Comparison of ENCODE assay signal across 30 mouse cellular contexts in the genomic region with DNA sequence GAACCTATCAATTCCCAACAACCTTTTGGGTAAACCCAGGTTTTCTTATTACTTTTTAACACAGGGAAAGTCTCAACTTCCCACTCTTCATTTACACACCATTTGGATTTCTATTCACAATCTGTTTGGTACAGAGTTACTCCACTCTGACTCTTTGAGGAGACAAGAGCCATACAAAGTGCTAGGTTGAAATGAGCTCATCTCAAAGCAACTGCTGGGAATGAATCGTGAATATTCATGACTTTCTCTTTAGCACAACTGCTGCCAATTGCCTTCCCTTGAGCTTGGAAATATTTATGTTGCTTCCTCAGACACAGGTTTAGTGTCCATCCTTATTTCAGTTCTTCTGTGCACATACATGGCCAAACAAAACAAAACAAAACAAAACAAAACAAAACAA. TPM values are rescaled to one million over a fixed set of nuclear protein-coding genes. Genes with fewer than 3 reads are reported as not detected.
A peak's percentile ranks its signal among the peaks of the same experiment; 100 is the strongest.
DNase-seq lines count a peak whose midpoint lies in the region; ATAC-seq and TF ChIP-seq lines count a peak whose summit lies in the region.
"Had no signal": no experiment of that assay in that cellular context is flagged by ENCODE, and none has a peak within 500 bp of the region (broad histone marks: within the 10 kb centered on the region; RNA-seq: fewer than 3 reads in every experiment).

No protein-coding gene starts in this region.

- no peak overlapping the region for H3K4me3 ChIP-seq in forebrain, embryonic 14.5 days (ENCODE audit: low read depth, low read length)
- H3K4me3 ChIP-seq in forebrain, embryonic 11.5 days (ENCODE audit: low read depth, low read length) = no peak overlapping the region
- no peak overlapping the region for H3K4me3 ChIP-seq in hindbrain, postnatal 0 days (ENCODE audit: low read length)
- H3K4me3 ChIP-seq in hindbrain, embryonic 12.5 days = no peak overlapping the region
- no peak overlapping the region for H3K4me3 ChIP-seq in neural tube, embryonic 13.5 days
- H3K4me3 ChIP-seq: forebrain, embryonic 10.5 days; forebrain, embryonic 15.5 days; heart, adult 2 months; heart, embryonic 10.5 days; heart, embryonic 13.5 days; hindbrain, embryonic 15.5 days; intestine, embryonic 15.5 days had no signal

- H3K9ac ChIP-seq in forebrain, embryonic 14.5 days (ENCODE audit: low read length) = no peak overlapping the region
- H3K9ac ChIP-seq in forebrain, embryonic 11.5 days (ENCODE audit: low read length) = no peak overlapping the region
- no peak overlapping the region for H3K9ac ChIP-seq in hindbrain, postnatal 0 days (replicated peaks; ENCODE audit: low read length)
- H3K9ac ChIP-seq in hindbrain, embryonic 12.5 days = no peak overlapping the region
- H3K9ac ChIP-seq in neural tube, embryonic 13.5 days = no peak overlapping the region
- H3K9ac ChIP-seq: forebrain, embryonic 15.5 days; heart, embryonic 13.5 days; hindbrain, embryonic 15.5 days; intestine, embryonic 15.5 days had no signal

- no peaks in the 10 kb centered on the region for H3K27me3 ChIP-seq in forebrain, embryonic 14.5 days (replicated peaks; ENCODE audit: control insufficient read depth, insufficient read depth, low read length)
- no peaks in the 10 kb centered on the region for H3K27me3 ChIP-seq in forebrain, embryonic 11.5 days (ENCODE audit: control insufficient read depth, insufficient read depth, low read length)
- H3K27me3 ChIP-seq in hindbrain, postnatal 0 days (ENCODE audit: insufficient read depth, low read length) = no peaks in the 10 kb centered on the region
- H3K27me3 ChIP-seq in hindbrain, embryonic 12.5 days = no peaks in the 10 kb centered on the region
- no peaks in the 10 kb centered on the region for H3K27me3 ChIP-seq in neural tube, embryonic 13.5 days
- H3K27me3 ChIP-seq: forebrain, embryonic 15.5 days; heart, embryonic 13.5 days; hindbrain, embryonic 15.5 days; intestine, embryonic 15.5 days had no signal

- TF ChIP-seq CTCF in hindbrain, postnatal 0 days (IDR thresholded peaks at IDR 0.05; ENCODE audit: low read depth) = no peak

- DNase-seq in forebrain, embryonic 14.5 days (ENCODE audit: low spot score) = peak; percentile 51
- DNase-seq in forebrain, embryonic 11.5 days (ENCODE audit: low spot score) = no peak
- DNase-seq in hindbrain, postnatal 0 days (ENCODE audit: low spot score) = peak; percentile 10
- DNase-seq in neural tube, embryonic 10.5 days (ENCODE audit: extremely low spot score, low spot score) = no peak
- no peak for DNase-seq in left cerebral cortex, adult 9 months (ENCODE audit: low spot score in 2 of 2)
- no peak for DNase-seq in adrenal gland, adult (ENCODE audit: inconsistent age in 2 of 2, low spot score in 1 of 2)
- DNase-seq: adrenal gland, postnatal 10 days; adrenal gland, postnatal 36 days; cerebellum, adult 11-12 months; cerebellum, adult 8-10 months; cerebellum, postnatal 10 days; cerebellum, postnatal 36 days; embryo, embryonic 11 days; gastrocnemius, postnatal 10 days; gastrocnemius, postnatal 36 days; heart, adult 2 months; heart, postnatal 14 days; heart, postnatal 4 days had no signal

- H3K4me2 ChIP-seq in forebrain, embryonic 14.5 days (ENCODE audit: low read length) = no peak overlapping the region
- no peak overlapping the region for H3K4me2 ChIP-seq in forebrain, embryonic 11.5 days (ENCODE audit: low read depth, low read length, severe bottlenecking)
- no peak overlapping the region for H3K4me2 ChIP-seq in hindbrain, postnatal 0 days (ENCODE audit: low read depth, low read length)
- no peak overlapping the region for H3K4me2 ChIP-seq in hindbrain, embryonic 12.5 days (replicated peaks)
- no peak overlapping the region for H3K4me2 ChIP-seq in neural tube, embryonic 13.5 days
- H3K4me2 ChIP-seq: forebrain, embryonic 15.5 days; heart, embryonic 13.5 days; hindbrain, embryonic 15.5 days; intestine, embryonic 15.5 days had no signal

- peaks cover 4% of the 10 kb centered on the region; the same call in 1 of the 2 replicates for H3K36me3 ChIP-seq in forebrain, embryonic 14.5 days (ENCODE audit: control insufficient read depth, insufficient read depth, low read length)
- H3K36me3 ChIP-seq in forebrain, embryonic 11.5 days (ENCODE audit: control insufficient read depth, insufficient read depth, low read length) = no peaks in the 10 kb centered on the region
- peaks cover 7% of the 10 kb centered on the region; the same call in 1 of the 2 replicates for H3K36me3 ChIP-seq in hindbrain, postnatal 0 days (ENCODE audit: insufficient read depth, low read length)
- 0 out of 2 replicates have a peak, but pooled peaks cover 3% of the 10 kb centered on the region for H3K36me3 ChIP-seq in hindbrain, embryonic 12.5 days
- peaks cover 16% of the 10 kb centered on the region for H3K36me3 ChIP-seq in neural tube, embryonic 13.5 days
- H3K36me3 ChIP-seq: forebrain, embryonic 10.5 days; intestine, embryonic 15.5 days had no signal

- ATAC-seq in forebrain, embryonic 14.5 days = no peak
- no peak for ATAC-seq in forebrain, embryonic 11.5 days (replicated peaks; ENCODE audit: low FRiP score)
- ATAC-seq in hindbrain, postnatal 0 days = no peak
- no peak for ATAC-seq in hindbrain, embryonic 12.5 days (ENCODE audit: low FRiP score)
- ATAC-seq in neural tube, embryonic 13.5 days (ENCODE audit: low read depth) = peak; percentile 56; the same call in 1 of the 2 replicates
- ATAC-seq: activated CD4-positive, CD25-positive, alpha-beta regulatory T cell, adult 4 months; forebrain, embryonic 15.5 days; intestine, embryonic 15.5 days had no signal

- WGBS in forebrain, embryonic 14.5 days = 67% methylated on average over 1 of the region's 1 CpGs
- WGBS in forebrain, embryonic 11.5 days = 81% methylated on average over 1 of the region's 1 CpGs
- 56% methylated on average over 1 of the region's 1 CpGs for WGBS in hindbrain, postnatal 0 days
- 77% methylated on average over 1 of the region's 1 CpGs for WGBS in hindbrain, embryonic 12.5 days
- 64% methylated on average over 1 of the region's 1 CpGs for WGBS in neural tube, embryonic 13.5 days

- no peak overlapping the region for H3K27ac ChIP-seq in forebrain, embryonic 14.5 days (ENCODE audit: low read depth, low read length)
- H3K27ac ChIP-seq in forebrain, embryonic 11.5 days (ENCODE audit: low read depth, low read length) = no peak overlapping the region
- H3K27ac ChIP-seq in hindbrain, postnatal 0 days = no peak overlapping the region
- no peak overlapping the region for H3K27ac ChIP-seq in hindbrain, embryonic 12.5 days
- H3K27ac ChIP-seq in neural tube, embryonic 13.5 days (replicated peaks) = no peak overlapping the region
- H3K27ac ChIP-seq: forebrain, embryonic 10.5 days; forebrain, embryonic 15.5 days; heart, adult 2 months; heart, embryonic 10.5 days; heart, embryonic 13.5 days; hindbrain, embryonic 15.5 days; intestine, embryonic 15.5 days had no signal

- peaks cover 13% of the 10 kb centered on the region for H3K9me3 ChIP-seq in forebrain, embryonic 14.5 days (replicated peaks; ENCODE audit: control insufficient read depth, low read length)
- H3K9me3 ChIP-seq in forebrain, embryonic 11.5 days (ENCODE audit: control insufficient read depth, low read length) = peaks cover 10% of the 10 kb centered on the region
- H3K9me3 ChIP-seq in hindbrain, postnatal 0 days (ENCODE audit: low read length) = peaks cover 13% of the 10 kb centered on the region
- peaks cover 11% of the 10 kb centered on the region for H3K9me3 ChIP-seq in hindbrain, embryonic 12.5 days (replicated peaks)
- peaks cover 13% of the 10 kb centered on the region for H3K9me3 ChIP-seq in neural tube, embryonic 13.5 days

- H3K4me1 ChIP-seq in forebrain, embryonic 14.5 days (ENCODE audit: control insufficient read depth, insufficient read depth, low read length) = no peaks in the 10 kb centered on the region
- no peaks in the 10 kb centered on the region for H3K4me1 ChIP-seq in forebrain, embryonic 11.5 days (replicated peaks; ENCODE audit: control insufficient read depth, insufficient read depth, low read length)
- no peaks in the 10 kb centered on the region for H3K4me1 ChIP-seq in hindbrain, postnatal 0 days (ENCODE audit: insufficient read depth, low read length)
- no peaks in the 10 kb centered on the region for H3K4me1 ChIP-seq in hindbrain, embryonic 12.5 days
- H3K4me1 ChIP-seq in neural tube, embryonic 13.5 days (replicated peaks) = no peaks in the 10 kb centered on the region
- H3K4me1 ChIP-seq: forebrain, embryonic 10.5 days; forebrain, embryonic 15.5 days; heart, embryonic 10.5 days; heart, embryonic 13.5 days; hindbrain, embryonic 15.5 days; intestine, embryonic 15.5 days had no signal

RNA-seq across cellular contexts. Expression of a gene that starts 18.8 kb away (rescaled TPM):
- 9.8 and 10.0 TPM in 2 replicates for polyA plus RNA-seq in forebrain, embryonic 14.5 days (2014; fragmentation: Nextera tagmentation; extraction: Ambion mirVana)
- polyA plus RNA-seq in forebrain, embryonic 11.5 days (2014; fragmentation: Nextera tagmentation; extraction: Ambion mirVana) = 6.8 and 9.6 TPM in 2 replicates
- 32.0 and 37.6 TPM in 2 replicates for total RNA-seq in hindbrain, postnatal 0 days (2014; rRNA removed)
- 6.3 and 6.6 TPM in 2 replicates for polyA plus RNA-seq in hindbrain, postnatal 0 days (2015; fragmentation: Nextera tagmentation; extraction: Ambion mirVana)
- 11.8 and 12.8 TPM in 2 replicates for polyA plus RNA-seq in hindbrain, embryonic 12.5 days (2016; fragmentation: Nextera tagmentation; extraction: Ambion mirVana)
- polyA plus RNA-seq in neural tube, embryonic 13.5 days (2015; fragmentation: Nextera tagmentation; extraction: Ambion mirVana) = 6.6 and 7.8 TPM in 2 replicates

RNA-seq across cellular contexts. Expression of a gene that starts 46.9 kb away (rescaled TPM):
- 0.36 TPM in 1 of 2 replicates, not detected in the other for polyA plus RNA-seq in forebrain, embryonic 14.5 days (2014; fragmentation: Nextera tagmentation; extraction: Ambion mirVana)
- polyA plus RNA-seq in forebrain, embryonic 11.5 days (2014; fragmentation: Nextera tagmentation; extraction: Ambion mirVana) = 0.27 and 0.51 TPM in 2 replicates
- total RNA-seq in hindbrain, postnatal 0 days (2014; rRNA removed) = not detected in 2 replicates
- 0.66 and 1.3 TPM in 2 replicates for polyA plus RNA-seq in hindbrain, postnatal 0 days (2015; fragmentation: Nextera tagmentation; extraction: Ambion mirVana)
- polyA plus RNA-seq in hindbrain, embryonic 12.5 days (2016; fragmentation: Nextera tagmentation; extraction: Ambion mirVana) = 0.34 and 0.84 TPM in 2 replicates
- polyA plus RNA-seq in neural tube, embryonic 13.5 days (2015; fragmentation: Nextera tagmentation; extraction: Ambion mirVana) = 0.43 TPM in 1 of 2 replicates, not detected in the other
- total RNA-seq: gastrocnemius, adult 18-20 months had no signal
- polyA plus RNA-seq: embryonic facial prominence, embryonic 11.5 days; forebrain, embryonic 15.5 days; heart, adult 2 months; heart, embryonic 10.5 days; hindbrain, embryonic 11.5 days had no signal

RNA-seq across cellular contexts. Expression of a gene that starts 54.7 kb away (rescaled TPM):
- polyA plus RNA-seq in forebrain, embryonic 14.5 days (2014; fragmentation: Nextera tagmentation; extraction: Ambion mirVana) = 76.0 and 79.2 TPM in 2 replicates
- 80.3 and 85.0 TPM in 2 replicates for polyA plus RNA-seq in forebrain, embryonic 11.5 days (2014; fragmentation: Nextera tagmentation; extraction: Ambion mirVana)
- total RNA-seq in hindbrain, postnatal 0 days (2014; rRNA removed) = 75.4 and 138 TPM in 2 replicates
- polyA plus RNA-seq in hindbrain, postnatal 0 days (2015; fragmentation: Nextera tagmentation; extraction: Ambion mirVana) = 94.1 and 97.3 TPM in 2 replicates
- polyA plus RNA-seq in hindbrain, embryonic 12.5 days (2016; fragmentation: Nextera tagmentation; extraction: Ambion mirVana) = 71.8 and 73.9 TPM in 2 replicates
- polyA plus RNA-seq in neural tube, embryonic 13.5 days (2015; fragmentation: Nextera tagmentation; extraction: Ambion mirVana) = 75.4 and 84.9 TPM in 2 replicates

Comparison
In these comparisons a context has a peak if more than half of its experiments do, and no peak if none do; other contexts are left out.
1. DNase-seq: peak in forebrain, embryonic 14.5 days (single experiment) and hindbrain, postnatal 0 days (single experiment); none in forebrain, embryonic 11.5 days (single experiment), neural tube, embryonic 10.5 days (single experiment), left cerebral cortex, adult 9 months (0 of 2) and adrenal gland, adult (0 of 2).